Mouse (Mus musculus): ENCODE data around the gene Enpp4. TPM values are rescaled to one million over a fixed set of nuclear protein-coding genes. Genes with fewer than 3 reads are reported as not detected.

The Enpp4 gene
- polyA plus RNA-seq, 2 experiments, result 3.1 to 4.2 TPM

GRCm38 (mm10) chr17:44117721-44118120 is 12.1 kb upstream of the Enpp4 start:
- no peaks in the 10 kb centered on the region for H3K36me3 ChIP-seq (ENCODE audit: control insufficient read depth, insufficient read depth, low read length)
- no peak for ATAC-seq (ENCODE audit: low FRiP score, low read depth)
- H3K4me3 ChIP-seq (replicated peaks; ENCODE audit: low read length), result no peak overlapping the region
- no peak overlapping the region for H3K4me2 ChIP-seq (replicated peaks; ENCODE audit: low read depth, low read length, severe bottlenecking)
- peaks cover 9% of the 10 kb centered on the region for H3K4me1 ChIP-seq (ENCODE audit: control insufficient read depth, insufficient read depth, low read length)
- no peak for DNase-seq (ENCODE audit: low spot score)
- WGBS, result 64% methylated on average over 2 of the region's 2 CpGs
- no peaks in the 10 kb centered on the region for H3K9me3 ChIP-seq (ENCODE audit: control insufficient read depth, low read length)
- no peak overlapping the region for H3K9ac ChIP-seq (ENCODE audit: low read depth, low read length, severe bottlenecking)
- no peak for TF ChIP-seq POLR2A (IDR thresholded peaks at IDR 0.05; ENCODE audit: borderline replicate concordance, extremely low read depth, insufficient read depth, insufficient read length)
- H3K27me3 ChIP-seq (ENCODE audit: control insufficient read depth, insufficient read depth, low read length), result no peaks in the 10 kb centered on the region
- H3K27ac ChIP-seq (replicated peaks; ENCODE audit: low read depth, low read length), result no peak overlapping the region

- peaks cover 4% of the 10 kb centered on the region for H3K4me1 ChIP-seq (ENCODE audit: control insufficient read depth, insufficient read depth, low read length)
- 72% methylated on average over 2 of the region's 2 CpGs for WGBS
- no peak overlapping the region for H3K9ac ChIP-seq (ENCODE audit: low read depth, low read length, severe bottlenecking)
- no peak for DNase-seq (ENCODE audit: low spot score)
- H3K27me3 ChIP-seq (ENCODE audit: control insufficient read depth, insufficient read depth, low read length), result no peaks in the 10 kb centered on the region
- no peak for TF ChIP-seq POLR2A (IDR thresholded peaks at IDR 0.05; ENCODE audit: borderline replicate concordance, extremely low read depth, insufficient read depth, insufficient read length)
- ATAC-seq (ENCODE audit: low FRiP score, low read depth), result no peak
- H3K9me3 ChIP-seq (ENCODE audit: control insufficient read depth, low read length), result no peaks in the 10 kb centered on the region
- no peak overlapping the region for H3K4me2 ChIP-seq (replicated peaks; ENCODE audit: low read depth, low read length, severe bottlenecking)
- H3K27ac ChIP-seq (replicated peaks; ENCODE audit: low read depth, low read length), result no peak overlapping the region
- no peak overlapping the region for H3K4me3 ChIP-seq (replicated peaks; ENCODE audit: low read length)
- H3K36me3 ChIP-seq (ENCODE audit: control insufficient read depth, insufficient read depth, low read length), result no peaks in the 10 kb centered on the region
These were observed 11.0 kb upstream of the Enpp4 start for GRCm38 (mm10) chr17:44116584-44116983.

- H3K36me3 ChIP-seq (ENCODE audit: control insufficient read depth, insufficient read depth, low read length), result no peaks in the 10 kb centered on the region
- H3K9ac ChIP-seq (ENCODE audit: low read depth, low read length, severe bottlenecking), result no peak overlapping the region
- 0 out of 2 replicates have a peak overlapping the region, but pooled peaks have one; percentile 19 for H3K27ac ChIP-seq (replicated peaks; ENCODE audit: low read depth, low read length)
- H3K9me3 ChIP-seq (ENCODE audit: control insufficient read depth, low read length), result no peaks in the 10 kb centered on the region
- H3K4me1 ChIP-seq (ENCODE audit: control insufficient read depth, insufficient read depth, low read length), result 0 out of 2 replicates have a peak, but pooled peaks cover 3% of the 10 kb centered on the region
- WGBS, result 57% methylated on average over 3 of the region's 3 CpGs
- no peak overlapping the region for H3K4me3 ChIP-seq (replicated peaks; ENCODE audit: low read length)
- ATAC-seq (ENCODE audit: low FRiP score, low read depth), result no peak
- no peak for DNase-seq (ENCODE audit: low spot score)
- H3K27me3 ChIP-seq (ENCODE audit: control insufficient read depth, insufficient read depth, low read length), result peaks cover 4% of the 10 kb centered on the region; the same call in 1 of the 2 replicates
- no peak overlapping the region for H3K4me2 ChIP-seq (replicated peaks; ENCODE audit: low read depth, low read length, severe bottlenecking)
- TF ChIP-seq POLR2A (IDR thresholded peaks at IDR 0.05; ENCODE audit: borderline replicate concordance, extremely low read depth, insufficient read depth, insufficient read length), result no peak
These were observed 2.7 kb upstream of the Enpp4 start for GRCm38 (mm10) chr17:44108331-44108730.

GRCm38 (mm10) chr17:44101961-44102360 is 3.6 kb downstream of the Enpp4 start:
- peaks cover 4% of the 10 kb centered on the region; the same call in 1 of the 2 replicates for H3K27me3 ChIP-seq (ENCODE audit: control insufficient read depth, insufficient read depth, low read length)
- H3K36me3 ChIP-seq (ENCODE audit: control insufficient read depth, insufficient read depth, low read length), result no peaks in the 10 kb centered on the region
- ATAC-seq (ENCODE audit: low FRiP score, low read depth) (no peak), DNase-seq (ENCODE audit: low spot score) (no peak)
- no peak overlapping the region for H3K4me2 ChIP-seq (replicated peaks; ENCODE audit: low read depth, low read length, severe bottlenecking)
- no peak overlapping the region for H3K4me3 ChIP-seq (replicated peaks; ENCODE audit: low read length)
- 0 out of 2 replicates have a peak, but pooled peaks cover 3% of the 10 kb centered on the region for H3K4me1 ChIP-seq (ENCODE audit: control insufficient read depth, insufficient read depth, low read length)
- no peak for TF ChIP-seq POLR2A (IDR thresholded peaks at IDR 0.05; ENCODE audit: borderline replicate concordance, extremely low read depth, insufficient read depth, insufficient read length)
- H3K9me3 ChIP-seq (ENCODE audit: control insufficient read depth, low read length), result no peaks in the 10 kb centered on the region
- H3K9ac ChIP-seq (ENCODE audit: low read depth, low read length, severe bottlenecking), result no peak overlapping the region
- 94% methylated on average over 10 of the region's 10 CpGs for WGBS
- H3K27ac ChIP-seq (replicated peaks; ENCODE audit: low read depth, low read length), result no peak overlapping the region

- H3K27me3 ChIP-seq (ENCODE audit: control insufficient read depth, insufficient read depth, low read length), result peaks cover 4% of the 10 kb centered on the region; the same call in 1 of the 2 replicates
- H3K4me3 ChIP-seq (replicated peaks; ENCODE audit: low read length), result no peak overlapping the region
- H3K9ac ChIP-seq (ENCODE audit: low read depth, low read length, severe bottlenecking), result no peak overlapping the region
- TF ChIP-seq POLR2A (IDR thresholded peaks at IDR 0.05; ENCODE audit: borderline replicate concordance, extremely low read depth, insufficient read depth, insufficient read length), result no peak
- ATAC-seq (ENCODE audit: low FRiP score, low read depth) (no peak), DNase-seq (ENCODE audit: low spot score) (no peak)
- 0 out of 2 replicates have a peak, but pooled peaks cover 3% of the 10 kb centered on the region for H3K4me1 ChIP-seq (ENCODE audit: control insufficient read depth, insufficient read depth, low read length)
- 60% methylated on average over 9 of the region's 9 CpGs for WGBS
- no peaks in the 10 kb centered on the region for H3K9me3 ChIP-seq (ENCODE audit: control insufficient read depth, low read length)
- no peak overlapping the region for H3K4me2 ChIP-seq (replicated peaks; ENCODE audit: low read depth, low read length, severe bottlenecking)
- H3K27ac ChIP-seq (replicated peaks; ENCODE audit: low read depth, low read length), result no peak overlapping the region
- no peaks in the 10 kb centered on the region for H3K36me3 ChIP-seq (ENCODE audit: control insufficient read depth, insufficient read depth, low read length)
These were observed 4.7 kb downstream of the Enpp4 start for GRCm38 (mm10) chr17:44100906-44101305.

Measured in limb, embryonic 14.5 days (tissue).